Mouse (Mus musculus) kidney, postnatal 0 days (tissue): Measurements from ENCODE around the gene Rpl21. TPM values are rescaled to one million over a fixed set of nuclear protein-coding genes. Genes with fewer than 3 reads are reported as not detected.
A peak's percentile ranks its signal among the peaks of the same experiment; 100 is the strongest.

ENCODE experiments used
- ATAC-seq: fragments of 200-750 bp; cut with Nextera tagmentation; replicated peaks from 2 replicates; pipeline ENCODE4 v1.8.0; 2017; ENCODE audit warnings: low read depth, moderate number of reproducible peaks, moderate TSS enrichment, moderate library complexity; ENCODE audit not compliant: low FRiP score
- DNase-seq: peaks from one replicate; pipeline ENCODE4 v3.0.0-alpha.2; 2016; ENCODE audit warnings: low spot score
- H3K27ac ChIP-seq: fragments of 300-500 bp; sonication (generic); 2 replicates; pipeline ENCODE4 v1.5.1; 2014; ENCODE audit warnings: mild to moderate bottlenecking
- H3K27me3 ChIP-seq: fragments of 300-500 bp; sonication (generic); 2 replicates; pipeline ENCODE4 v1.6.1; 2014; ENCODE audit warnings: low read length, mixed read lengths; ENCODE audit not compliant: insufficient read depth
- H3K36me3 ChIP-seq: fragments of 300-500 bp; sonication (generic); 2 replicates; pipeline ENCODE4 v1.6.1; 2014; ENCODE audit warnings: low read length, mixed read lengths; ENCODE audit not compliant: insufficient read depth
- H3K4me1 ChIP-seq: fragments of 300-500 bp; sonication (generic); replicated peaks from 2 replicates; pipeline ENCODE4 v1.6.1; 2014; ENCODE audit warnings: antibody characterized with exemption, low read length, mixed read lengths; ENCODE audit not compliant: insufficient read depth
- H3K4me2 ChIP-seq: fragments of 300-500 bp; sonication (generic); 2 replicates; pipeline ENCODE4 v1.6.1; 2014; ENCODE audit warnings: mild to moderate bottlenecking, low read length, moderate library complexity, mixed read lengths
- H3K4me3 ChIP-seq: fragments of 300-500 bp; sonication (generic); replicated peaks from 2 replicates; pipeline ENCODE4 v1.5.1; 2014; ENCODE audit warnings: low read depth, low read length
- H3K9ac ChIP-seq: fragments of 300-500 bp; sonication (generic); 2 replicates; pipeline ENCODE4 v1.6.1; 2014; ENCODE audit warnings: low read depth, low read length
- H3K9me3 ChIP-seq: fragments of 300-500 bp; sonication (generic); replicated peaks from 2 replicates; pipeline ENCODE4 v1.6.1; 2016; ENCODE audit warnings: low read length, inconsistent platforms, mixed read lengths
- CTCF ChIP-seq: IDR thresholded peaks from 2 replicates; pipeline ENCODE4 v1.5.1; 2016; ENCODE audit warnings: antibody characterized with exemption, low read depth, mild to moderate bottlenecking, moderate library complexity
- WGBS: fragments of 180-500 bp; shearing (Covaris S2); extraction: QIAGEN DNeasy Blood & Tissue Kit; methylation state at CpG from one replicate; pipeline ENCODE4 v1.1.7; 2014; 5-methylcytosine and 5-hydroxymethylcytosine counted together
- polyA plus RNA-seq: library from polyadenylated mRNA; unstranded; fragments of >200 nt; fragmentation: Nextera tagmentation; extraction: Ambion mirVana; gene quantifications from 2 replicates; pipeline ENCODE4 v1.2.1, GENCODE M21; 2015

Gene Rpl21
- polyA plus RNA-seq, 1 experiment from 2014 or later = 688 TPM

GRCm38 (mm10) chr5:146844945-146845365 lies 12.3 kb downstream of the Rpl21 start, which contains the start of gene Rasl11a:
Gene Rasl11a (plus strand): TSS chr5:146845071.
- peak within 1 kb of the TSS; percentile 69 for H3K4me3 ChIP-seq
- H3K9ac ChIP-seq = peak within 1 kb of the TSS; percentile 68
- H3K4me1 ChIP-seq = peaks cover 6% of the 10 kb centered on the region; the same call in 1 of the 2 replicates
- WGBS = under 1% methylated on average over 40 of the region's 40 CpGs
- ATAC-seq (peak; percentile 86), DNase-seq (peak; percentile 95)
- peak within 1 kb of the TSS; percentile 87 for H3K27ac ChIP-seq
- no peaks in the 10 kb centered on the region for H3K27me3 ChIP-seq
- H3K4me2 ChIP-seq = peak within 1 kb of the TSS; percentile 84
- no peaks in the 10 kb centered on the region for H3K9me3 ChIP-seq
- H3K36me3 ChIP-seq = 0 out of 2 replicates have a peak, but pooled peaks cover 2% of the 10 kb centered on the region
- peak; percentile 39 for TF ChIP-seq CTCF

GRCm38 (mm10) chr5:146846489-146846888 lies 13.8 kb downstream of the Rpl21 start:
- 0 out of 2 replicates have a peak, but pooled peaks cover 2% of the 10 kb centered on the region for H3K36me3 ChIP-seq
- no peak overlapping the region for H3K9ac ChIP-seq
- TF ChIP-seq CTCF = no peak
- H3K9me3 ChIP-seq = no peaks in the 10 kb centered on the region
- ATAC-seq (no peak; the same call in 1 of the 2 replicates), DNase-seq (peak; percentile 95)
- no peaks in the 10 kb centered on the region for H3K27me3 ChIP-seq
- H3K4me2 ChIP-seq = peak overlapping the region; percentile 84
- 3% methylated on average over 2 of the region's 2 CpGs for WGBS
- peak overlapping the region; percentile 87 for H3K27ac ChIP-seq
- H3K4me3 ChIP-seq = peak overlapping the region; percentile 69
- peaks cover 6% of the 10 kb centered on the region; the same call in 1 of the 2 replicates for H3K4me1 ChIP-seq

- WGBS = 83% methylated on average over 4 of the region's 4 CpGs
- Histone ChIP-seq H3K9me3 (no peaks in the 10 kb centered on the region), H3K4me1 (peaks cover 6% of the 10 kb centered on the region; the same call in 1 of the 2 replicates), H3K4me3 (no peak overlapping the region), H3K4me2 (no peak overlapping the region), H3K36me3 (0 out of 2 replicates have a peak, but pooled peaks cover 2% of the 10 kb centered on the region), H3K9ac (no peak overlapping the region), H3K27ac (no peak overlapping the region), H3K27me3 (no peaks in the 10 kb centered on the region)
- no peak for TF ChIP-seq CTCF
- no peak for DNase-seq
- ATAC-seq = no peak
Measured at GRCm38 (mm10) chr5:146848936-146849582, 16.4 kb downstream of the Rpl21 start.

- H3K4me1 ChIP-seq = 0 out of 2 replicates have a peak, but pooled peaks cover 4% of the 10 kb centered on the region
- no peak overlapping the region for H3K27ac ChIP-seq
- no peak for ATAC-seq
- H3K9me3 ChIP-seq = no peaks in the 10 kb centered on the region
- H3K27me3 ChIP-seq = no peaks in the 10 kb centered on the region
- WGBS = 98% methylated on average over 3 of the region's 3 CpGs
- TF ChIP-seq CTCF = peak; percentile 33; the same call in 1 of the 2 replicates
- no peak for DNase-seq
- H3K36me3 ChIP-seq = no peaks in the 10 kb centered on the region
- no peak overlapping the region for H3K4me2 ChIP-seq
- H3K9ac ChIP-seq = no peak overlapping the region
- H3K4me3 ChIP-seq = no peak overlapping the region
Measured at GRCm38 (mm10) chr5:146856106-146856505, 23.4 kb downstream of the Rpl21 start.

GRCm38 (mm10) chr5:146857620-146858019 lies 24.9 kb downstream of the Rpl21 start:
- no peak for DNase-seq
- Histone ChIP-seq H3K27ac (no peak overlapping the region), H3K9ac (no peak overlapping the region), H3K9me3 (no peaks in the 10 kb centered on the region), H3K27me3 (no peaks in the 10 kb centered on the region), H3K4me3 (no peak overlapping the region), H3K4me2 (no peak overlapping the region), H3K4me1 (0 out of 2 replicates have a peak, but pooled peaks cover 8% of the 10 kb centered on the region), H3K36me3 (no peaks in the 10 kb centered on the region)
- no peak for TF ChIP-seq CTCF
- WGBS = 76% methylated on average over 8 of the region's 8 CpGs
- no peak for ATAC-seq

GRCm38 (mm10) chr5:146858772-146859171 lies 26.1 kb downstream of the Rpl21 start:
- Histone ChIP-seq H3K4me3 (no peak overlapping the region), H3K4me1 (0 out of 2 replicates have a peak, but pooled peaks cover 8% of the 10 kb centered on the region), H3K27me3 (no peaks in the 10 kb centered on the region), H3K36me3 (no peaks in the 10 kb centered on the region), H3K27ac (no peak overlapping the region), H3K9ac (no peak overlapping the region), H3K4me2 (no peak overlapping the region), H3K9me3 (no peaks in the 10 kb centered on the region)
- ATAC-seq (no peak), DNase-seq (no peak)
- WGBS = 90% methylated on average over 9 of the region's 9 CpGs
- no peak for TF ChIP-seq CTCF
